Mouse (Mus musculus): ENCODE data around the gene Gm26558.

GRCm38 (mm10) chr2:70667016-70667415 is 5.1 kb upstream of the Gm26558 start:
- TF ChIP-seq CTCF (IDR thresholded peaks at IDR 0.05; ENCODE audit: control insufficient read depth, insufficient read depth, low read length) (no peak), POLR2A (IDR thresholded peaks at IDR 0.05; ENCODE audit: borderline replicate concordance, control insufficient read depth, low read depth, low read length) (no peak)

All from bone marrow, adult 2 months (tissue).